Mouse (Mus musculus) frontal cortex, postnatal 36 days (tissue): ENCODE data around the gene Tctex1d2.

ENCODE experiments used
- DNase-seq, 2 experiments: peaks; one replicate each; pipeline ENCODE4 v3.0.0; 2022; ENCODE audit warnings: low spot score in 2 of 2

Gene Tctex1d2

DNA sequence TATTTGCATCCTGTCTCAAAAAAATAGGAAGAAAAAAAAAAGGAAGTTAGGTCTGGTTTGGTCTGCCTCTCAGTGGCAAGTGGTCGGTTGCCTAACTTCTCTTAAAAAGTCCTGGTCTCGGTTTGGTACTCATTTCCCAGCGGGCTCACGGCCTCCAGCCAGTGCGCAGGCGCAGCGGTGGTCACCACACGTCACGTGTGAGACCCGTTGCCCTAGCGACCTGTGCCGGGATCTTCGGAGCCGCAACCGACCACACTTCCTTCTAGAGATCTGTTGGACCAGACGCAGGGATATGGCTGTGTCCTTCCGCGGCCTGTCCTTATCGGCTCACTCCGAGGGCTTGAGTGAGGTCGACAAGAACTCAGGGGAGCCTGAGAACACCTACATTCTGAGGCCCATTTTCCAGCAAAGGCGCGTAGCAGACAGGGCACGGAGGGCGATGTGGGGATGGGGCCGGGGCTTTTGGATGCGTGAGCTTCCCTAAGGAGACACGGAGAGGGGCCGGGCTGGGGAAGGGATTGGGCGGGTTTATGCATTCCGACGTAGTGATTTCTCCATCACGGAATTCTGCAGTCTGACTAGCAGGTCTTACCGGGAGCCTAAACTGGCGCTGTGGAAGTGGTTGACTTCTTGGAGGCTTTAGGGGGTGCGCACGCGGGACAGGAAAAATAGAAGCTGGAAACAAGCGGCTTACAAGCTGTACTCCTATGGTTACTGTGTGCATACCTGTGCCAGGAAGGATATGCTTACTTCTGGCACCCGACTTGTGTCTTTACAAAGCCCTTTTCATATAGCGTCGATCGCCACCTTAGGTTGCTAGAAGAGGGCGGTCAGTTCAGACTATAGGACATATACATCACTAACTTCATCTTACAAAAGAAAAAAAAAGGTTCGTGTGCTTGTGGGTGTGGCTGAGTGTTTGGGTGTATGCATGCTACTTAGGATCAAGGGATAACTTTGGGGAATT lies at the start of gene Tctex1d2:
Tctex1d2 (plus strand) TSS at position 186 of the 967 bp plus-strand sequence.
- peak; percentile 93 to 94 for DNase-seq

DNA sequence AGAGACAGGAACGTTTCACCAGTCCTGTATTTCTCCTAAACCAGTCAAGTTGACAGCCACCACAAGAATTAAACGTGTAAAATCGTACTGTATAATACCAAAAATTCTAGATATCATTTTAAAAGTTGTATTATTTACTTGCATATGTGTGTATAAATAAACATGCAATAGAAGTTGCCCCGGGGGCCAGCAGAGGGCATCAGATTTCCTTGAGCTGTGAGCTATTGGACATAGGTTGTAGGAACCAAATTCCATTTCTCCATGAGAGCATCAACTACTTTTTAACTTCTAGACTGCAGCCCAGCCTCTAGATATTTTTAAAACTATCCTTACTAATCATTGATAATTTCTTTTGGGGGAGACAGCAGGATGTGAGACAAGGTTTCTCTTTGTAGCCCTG lies 48.2 kb upstream of the Tctex1d2 start:
- peak in 1 of 2 experiments; percentile 11 for DNase-seq

DNA sequence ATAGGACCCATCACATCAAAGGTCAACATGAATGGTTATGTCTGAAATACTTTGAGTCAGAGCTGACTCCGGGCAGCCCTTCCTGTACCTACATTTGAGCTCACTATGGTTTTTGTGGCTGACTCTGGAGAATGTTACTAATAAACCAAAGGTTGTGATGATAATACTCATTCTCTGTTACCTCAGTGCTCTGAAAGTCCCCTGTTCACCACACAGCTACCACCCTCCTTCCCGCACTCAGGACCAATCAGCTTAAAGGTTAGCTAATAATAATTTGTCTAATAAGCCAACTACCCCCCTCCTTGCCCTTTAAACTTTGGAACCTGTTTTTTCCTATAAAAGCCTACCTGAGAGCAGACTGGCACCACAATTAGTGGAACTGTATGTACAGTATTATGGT lies 39.9 kb upstream of the Tctex1d2 start:
- DNase-seq: no peak

DNA sequence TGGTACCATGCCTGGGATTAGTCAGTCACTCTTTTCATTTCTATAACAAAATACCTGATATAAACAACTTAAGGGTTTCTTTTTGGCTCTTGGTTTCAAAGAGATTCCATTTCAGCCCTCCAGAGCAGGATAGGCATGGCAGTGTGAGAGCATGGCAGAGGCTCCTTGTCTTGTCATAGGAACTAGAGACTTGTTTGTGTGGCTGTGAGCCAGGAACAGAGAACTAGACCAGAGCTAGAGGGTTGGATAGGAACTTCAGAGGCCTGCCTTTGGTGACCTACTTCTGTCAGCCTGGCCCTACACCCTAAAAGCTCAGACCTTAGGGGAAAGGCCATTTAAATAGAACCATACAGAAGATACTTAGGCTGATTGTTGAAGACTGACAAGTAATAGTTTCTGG lies 36.6 kb upstream of the Tctex1d2 start:
- DNase-seq: no peak

DNA sequence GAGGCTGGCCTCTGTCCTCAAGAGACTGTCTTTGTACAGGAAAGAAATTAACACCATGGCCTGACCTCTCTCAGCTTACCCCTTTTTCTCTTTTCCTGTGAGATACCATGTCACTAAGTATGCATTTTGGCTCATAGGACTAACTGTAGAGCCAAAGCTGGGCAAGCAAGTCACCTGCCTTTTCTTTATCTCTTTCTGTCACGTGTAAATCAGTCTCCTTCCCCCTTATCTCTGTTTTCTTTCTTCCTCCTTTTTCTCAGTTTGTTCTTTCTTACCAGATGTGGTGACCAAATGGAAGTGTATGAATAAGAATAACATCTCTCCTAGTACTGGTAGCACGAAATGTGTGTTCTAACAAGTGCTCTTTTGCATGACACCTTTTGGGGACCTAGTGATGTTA lies 34.6 kb upstream of the Tctex1d2 start:
- DNase-seq: no peak

DNA sequence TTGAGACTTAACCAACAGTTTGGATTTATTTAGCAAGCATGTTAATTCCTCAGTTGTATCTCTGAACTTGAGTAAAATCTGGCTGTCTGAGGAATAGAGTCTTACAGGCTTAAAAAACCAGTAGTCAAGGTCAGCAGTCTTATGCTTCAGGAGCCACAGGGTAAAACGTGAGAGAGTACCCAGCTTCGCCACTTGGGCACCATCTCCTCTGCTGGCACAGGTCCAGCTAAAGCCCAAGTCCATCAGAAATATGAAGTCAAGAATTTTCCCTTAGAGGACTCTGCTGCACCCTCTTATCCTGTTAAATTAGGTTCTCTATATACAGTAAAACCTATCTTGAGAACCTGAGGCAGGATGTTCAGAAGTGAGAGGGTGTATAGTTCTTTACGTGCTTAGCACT lies 32.7 kb upstream of the Tctex1d2 start:
- DNase-seq: no peak

DNA sequence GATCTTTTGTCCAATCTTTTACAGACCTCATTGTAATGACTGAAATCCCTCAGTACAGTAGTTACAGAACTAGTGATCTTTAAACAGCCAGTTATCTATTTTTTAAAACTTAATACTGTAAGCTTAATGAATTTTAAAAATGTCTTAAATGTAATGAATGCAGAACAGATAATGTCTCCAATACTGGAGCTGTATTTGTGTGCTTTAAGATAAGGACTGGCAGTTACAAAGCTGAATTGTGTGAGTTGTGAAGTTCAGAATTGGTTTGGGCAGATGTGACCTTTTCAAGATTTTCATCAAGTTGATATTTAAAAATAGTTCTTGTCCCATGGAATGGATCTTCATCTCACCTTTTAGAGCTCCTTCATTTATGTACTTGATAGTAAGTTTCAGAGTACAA lies 30.5 kb upstream of the Tctex1d2 start:
- DNase-seq: no peak

DNA sequence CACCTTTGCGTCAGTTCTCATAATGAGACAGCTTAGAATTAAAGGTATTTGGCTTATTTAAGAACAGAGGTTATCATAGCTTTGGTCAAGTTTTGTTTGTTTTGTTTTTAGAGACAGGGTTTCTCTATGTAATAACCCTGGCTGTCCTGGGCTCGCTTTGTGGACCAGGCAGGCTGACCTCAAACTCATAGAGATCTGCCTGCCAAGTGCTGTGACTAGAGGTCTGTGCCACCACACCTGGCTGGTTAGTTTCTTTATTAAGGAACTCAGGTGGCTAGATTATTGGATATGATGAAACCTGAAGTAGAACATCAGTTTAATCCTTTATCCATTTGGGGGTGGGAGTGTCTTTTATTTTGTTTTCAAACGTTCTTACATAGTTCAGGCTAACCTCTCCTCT lies 29.7 kb upstream of the Tctex1d2 start:
- no peak for DNase-seq

DNA sequence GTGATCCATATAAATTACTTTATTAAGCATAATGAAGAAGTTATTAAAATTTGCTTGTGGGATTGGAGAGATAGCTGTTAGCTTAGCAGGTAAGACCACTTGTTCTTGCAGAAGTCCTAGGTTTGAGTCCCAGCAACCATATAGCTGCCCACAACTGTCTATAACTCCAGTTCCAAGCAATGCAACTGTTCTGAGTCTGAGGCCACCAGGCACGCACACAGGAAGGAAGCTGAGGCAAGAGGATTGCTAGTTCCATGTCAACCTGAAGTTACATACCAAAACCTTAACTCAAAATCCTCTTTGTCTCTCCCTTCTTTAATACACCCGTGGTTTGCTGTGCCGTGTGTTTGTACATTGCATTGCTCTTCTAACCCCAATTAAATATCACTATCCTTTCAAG lies 28.6 kb upstream of the Tctex1d2 start:
- no peak for DNase-seq

DNA sequence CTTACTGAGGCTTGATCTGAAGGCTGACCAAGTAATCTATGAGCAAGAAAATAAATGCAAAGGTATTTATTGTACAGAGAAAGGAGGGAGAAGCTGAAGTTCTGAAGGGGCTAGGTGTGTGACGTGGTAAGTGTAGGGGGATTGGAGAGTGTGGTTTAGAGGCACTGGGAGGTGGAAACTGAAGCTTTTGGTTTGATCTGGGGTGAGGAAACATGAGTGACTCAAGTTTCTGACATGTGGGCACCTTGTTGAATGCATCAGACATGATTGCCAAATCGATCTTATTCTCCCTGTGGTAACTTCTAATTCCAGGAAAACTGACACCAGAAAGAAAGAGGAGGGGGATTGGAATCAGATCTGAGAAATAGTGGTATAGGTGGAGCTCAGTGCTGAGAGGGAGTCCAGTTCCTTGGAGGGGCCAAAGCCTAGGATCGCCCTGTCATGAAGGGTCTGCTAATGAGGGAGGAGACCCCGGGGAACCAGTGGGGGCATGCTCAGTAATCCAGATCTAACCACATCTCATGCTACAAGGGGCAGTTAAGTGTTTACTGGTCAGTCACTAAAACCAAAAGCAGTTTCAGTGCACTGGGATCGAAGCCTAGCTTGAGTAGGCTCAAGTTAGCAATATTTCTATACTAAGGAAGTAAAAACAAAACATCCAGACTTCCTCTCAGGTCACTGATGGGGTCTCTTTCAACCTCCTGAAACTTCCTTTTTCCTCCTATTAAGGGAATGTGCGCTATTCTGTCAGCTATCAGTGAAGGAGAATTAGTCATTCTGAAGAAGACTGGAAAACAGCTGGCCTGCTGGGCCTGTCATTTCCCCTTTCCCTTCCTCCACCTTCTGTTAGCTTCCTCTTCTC lies 23.6 kb upstream of the Tctex1d2 start:
- no peak for DNase-seq

DNA sequence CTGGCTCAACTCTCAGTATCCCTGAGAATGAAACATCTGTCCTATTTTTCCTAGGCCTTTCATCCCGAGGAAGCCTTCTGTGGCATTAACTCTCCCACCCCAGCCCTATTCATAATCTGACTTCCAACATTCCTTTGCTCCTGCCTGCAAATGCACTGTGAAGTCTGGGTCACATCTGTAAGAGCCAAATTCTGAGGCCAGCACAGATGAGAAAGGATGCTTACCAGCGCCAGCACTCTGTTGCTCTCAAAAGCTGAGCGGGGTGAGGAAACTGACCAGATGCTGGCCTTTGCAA lies 23.0 kb upstream of the Tctex1d2 start:
- DNase-seq: no peak

DNA sequence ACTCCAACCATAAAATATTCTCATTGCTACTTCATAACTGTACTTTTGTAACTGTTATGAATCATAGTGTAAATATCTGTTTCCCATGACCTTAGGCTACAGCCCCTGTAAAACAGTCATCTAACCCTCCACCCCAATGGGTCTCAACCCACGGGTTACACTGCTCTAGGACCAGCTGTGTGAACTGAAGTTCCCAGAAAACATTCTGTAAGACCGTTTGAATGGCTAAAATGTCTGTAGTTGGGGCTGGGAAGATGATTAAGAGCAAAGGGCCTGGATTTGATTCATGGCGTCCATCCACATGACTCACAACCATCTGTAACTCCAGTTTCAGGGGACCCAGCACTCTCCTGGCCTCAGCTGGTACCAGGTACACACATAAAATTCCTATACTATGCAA lies 21.3 kb upstream of the Tctex1d2 start:
- DNase-seq: no peak

DNA sequence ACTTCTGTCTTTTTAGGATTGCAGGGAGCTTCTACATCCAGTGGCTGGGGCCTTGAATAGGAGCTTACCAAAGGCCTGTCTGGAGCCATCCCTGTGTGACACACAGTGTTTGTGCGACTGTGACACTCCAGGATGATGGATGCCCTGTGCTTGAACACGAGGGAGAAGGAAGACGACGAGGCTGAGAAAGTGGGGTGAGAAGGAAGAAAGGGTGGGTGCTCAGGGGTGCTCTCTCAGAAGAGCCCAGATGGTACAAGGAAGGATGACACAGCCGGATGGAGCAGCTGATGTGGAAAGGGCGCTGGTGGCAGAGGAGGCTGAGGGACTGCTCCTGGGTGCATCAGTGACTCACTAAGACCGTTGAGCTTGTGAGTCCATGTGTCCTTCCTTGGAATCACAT lies 19.2 kb upstream of the Tctex1d2 start, which contains the start of gene Tm4sf19:
Tm4sf19 (plus strand) TSS at position 240 of the 400 bp plus-strand sequence.
- DNase-seq: no peak

DNA sequence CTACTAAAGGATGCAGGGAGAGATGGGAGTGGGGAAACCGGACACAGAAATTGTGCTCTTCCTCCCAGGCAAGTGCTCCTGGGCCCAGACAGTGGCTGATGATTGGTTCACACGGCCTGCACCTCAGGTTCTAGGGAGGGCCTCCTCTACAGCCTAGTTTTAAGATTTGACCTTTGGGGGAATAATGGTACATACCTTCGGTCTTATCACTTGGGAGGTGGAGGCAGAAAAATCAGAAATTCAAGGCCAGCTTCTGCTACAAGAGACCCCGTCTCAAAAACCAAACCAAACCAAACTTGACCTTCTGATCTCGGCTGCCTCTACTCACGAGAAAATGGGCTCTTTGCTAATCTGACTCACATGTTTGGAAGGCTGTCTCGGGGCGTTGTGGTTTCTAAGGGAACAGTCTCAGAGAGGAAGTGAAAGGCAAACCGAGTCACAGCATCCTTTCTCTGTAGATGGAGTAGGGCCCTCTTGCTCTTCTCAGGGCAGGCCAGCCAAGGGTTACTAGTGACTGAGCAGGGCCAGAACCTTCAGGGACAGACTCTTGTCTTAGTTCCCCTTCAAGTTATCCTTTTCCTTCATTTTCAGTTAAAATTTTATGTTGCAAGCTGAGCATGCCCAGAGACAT lies 18.1 kb upstream of the Tctex1d2 start:
- no peak for DNase-seq

DNA sequence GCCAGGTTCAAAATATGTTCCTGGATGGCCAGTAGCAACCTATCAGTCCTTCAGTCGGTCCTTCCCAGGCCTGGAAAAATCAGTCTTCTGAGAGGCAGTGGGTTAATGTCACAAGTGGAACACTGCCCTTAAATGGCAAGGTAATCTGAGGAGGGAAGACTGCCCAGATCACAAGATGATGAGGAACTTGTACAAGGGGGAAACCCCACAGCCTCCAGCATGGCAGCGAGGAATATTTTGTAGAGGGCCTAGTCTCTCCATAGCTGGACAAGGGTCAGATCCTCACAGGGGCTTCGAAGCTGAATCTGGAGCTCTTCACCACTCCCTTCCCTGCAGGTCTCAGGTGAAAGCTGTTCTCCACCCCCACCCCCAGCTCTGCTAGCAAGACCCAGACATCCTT lies 16.7 kb upstream of the Tctex1d2 start:
- no peak for DNase-seq

DNA sequence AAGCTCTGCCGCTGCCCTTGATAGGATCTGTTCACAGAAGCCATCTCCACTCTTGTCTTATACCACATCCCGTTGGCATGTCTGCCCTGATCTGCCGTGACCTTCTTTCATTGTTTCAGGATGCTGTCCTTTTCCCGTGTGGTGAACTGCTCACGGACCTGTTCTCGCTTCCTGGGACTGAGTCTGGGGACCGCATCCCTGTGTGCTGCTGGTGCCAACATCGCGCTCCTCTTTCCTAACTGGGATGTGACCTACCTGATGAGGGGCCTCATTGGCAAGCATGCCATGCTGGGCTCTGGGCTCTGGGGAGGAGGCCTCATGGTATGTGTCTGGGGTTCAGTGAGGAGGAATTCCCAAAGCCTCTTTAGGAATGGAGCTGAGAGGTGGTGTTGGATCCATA lies 13.8 kb upstream of the Tctex1d2 start:
- DNase-seq: no peak

DNA sequence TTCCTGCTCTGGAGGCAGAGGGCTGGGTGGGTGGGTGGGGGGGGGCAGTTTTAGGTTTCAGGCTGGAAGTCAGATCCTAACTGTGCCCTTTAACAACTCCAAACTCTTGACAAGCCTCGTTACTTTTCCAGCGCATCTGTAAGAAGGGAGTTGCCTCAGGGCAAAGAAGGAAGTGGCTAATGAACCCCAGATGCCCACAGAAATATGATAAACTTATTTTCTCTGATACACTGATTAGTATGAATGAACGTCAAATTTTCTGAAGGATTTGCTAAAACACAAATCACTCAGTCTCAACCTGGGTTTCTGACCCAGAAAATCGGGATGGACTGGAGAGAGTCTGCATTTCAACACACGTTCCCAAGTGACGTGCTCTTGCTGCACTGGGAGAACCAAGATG lies 12.8 kb upstream of the Tctex1d2 start:
- no peak for DNase-seq

DNA sequence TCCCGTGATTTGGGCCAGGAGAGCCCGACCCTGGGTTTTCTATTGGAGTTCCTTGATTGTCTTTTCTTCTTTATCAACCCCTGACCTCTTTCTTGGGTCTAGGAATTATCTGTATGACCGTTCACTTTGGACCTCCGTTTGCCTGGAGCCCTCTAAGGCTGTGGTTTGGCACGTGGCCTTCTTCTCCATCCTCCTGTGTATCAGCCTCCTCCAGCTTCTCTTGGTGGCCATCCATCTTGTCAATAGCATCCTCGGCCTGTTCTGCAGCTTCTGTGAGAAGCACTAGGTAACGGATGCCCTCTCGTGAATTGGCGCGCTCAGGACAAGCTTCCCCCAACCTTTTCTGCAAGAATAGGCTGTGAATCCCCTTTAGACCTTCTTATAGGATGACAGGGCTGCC lies 11.8 kb upstream of the Tctex1d2 start:
- DNase-seq: no peak

DNA sequence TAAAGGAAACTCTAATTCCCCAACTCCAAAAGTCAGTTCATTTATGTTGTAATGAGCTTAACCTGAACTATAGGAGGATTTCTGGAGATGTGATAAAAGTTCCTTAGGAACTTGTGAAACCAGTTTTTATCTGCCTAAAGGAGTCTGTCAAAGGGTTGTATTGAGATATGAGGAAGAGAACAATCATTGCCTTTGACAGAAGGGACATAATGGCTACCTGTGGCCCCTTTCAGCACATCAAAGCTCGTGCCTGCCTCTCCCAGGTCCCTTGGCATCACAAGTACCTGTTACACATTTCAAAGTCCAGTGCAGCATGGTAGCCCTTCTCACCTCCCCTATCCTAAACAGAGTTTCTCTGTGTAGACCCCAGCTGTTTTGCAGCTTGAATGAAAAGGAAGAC lies 2.0 kb upstream of the Tctex1d2 start:
- DNase-seq: no peak

DNA sequence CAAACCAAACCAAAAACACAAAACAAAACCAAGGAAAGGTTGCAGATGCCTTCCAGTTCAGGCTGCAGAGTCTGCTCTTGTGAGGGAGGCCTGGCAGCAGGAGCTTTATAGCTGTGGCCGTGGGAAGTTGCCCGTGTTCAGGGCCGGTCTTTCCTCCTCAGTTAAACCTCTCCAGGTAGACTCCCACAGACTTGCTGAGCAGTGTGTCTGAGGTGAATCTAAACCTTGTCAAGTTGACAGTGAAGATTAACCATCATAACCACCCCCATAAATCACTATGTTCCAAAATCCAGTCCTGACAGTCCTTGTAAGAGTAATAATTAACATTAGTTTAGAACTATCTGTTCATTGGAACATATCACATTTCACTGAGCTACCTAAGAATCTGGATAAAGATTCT lies 8.0 kb downstream of the Tctex1d2 start:
- DNase-seq: no peak

DNA sequence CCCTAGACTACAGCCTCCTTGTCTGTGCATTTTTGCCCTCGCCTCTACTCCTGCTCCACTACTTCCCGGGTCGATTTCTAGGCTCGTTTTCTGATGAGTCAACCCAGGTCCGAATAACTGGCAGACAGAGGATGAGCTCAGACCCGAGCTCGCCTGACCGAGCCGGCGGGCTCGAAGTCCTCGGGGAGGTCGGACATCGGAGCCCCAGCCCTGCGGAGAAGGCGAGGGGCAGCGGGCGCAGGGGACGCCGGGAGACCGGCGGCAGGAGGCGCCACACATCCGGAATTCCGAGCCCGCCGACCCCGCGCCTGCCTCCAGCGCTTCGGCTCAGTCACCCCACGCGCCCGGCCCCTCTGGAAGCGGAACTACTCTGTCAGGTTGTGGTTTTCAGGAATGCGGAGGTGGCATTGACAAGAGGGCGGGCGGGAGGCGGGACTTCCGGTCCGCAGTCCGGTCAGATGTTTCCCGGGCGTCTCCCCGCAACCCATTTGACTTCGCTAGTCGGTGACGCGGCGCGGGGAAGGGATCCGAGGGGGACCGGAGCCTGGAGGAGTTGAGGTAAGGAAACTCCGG lies 11.1 kb downstream of the Tctex1d2 start, which contains the start of gene Pcyt1a:
Pcyt1a (plus strand) TSS at position 448 of the 573 bp plus-strand sequence.
- peak; percentile 88 to 92 for DNase-seq

DNA sequence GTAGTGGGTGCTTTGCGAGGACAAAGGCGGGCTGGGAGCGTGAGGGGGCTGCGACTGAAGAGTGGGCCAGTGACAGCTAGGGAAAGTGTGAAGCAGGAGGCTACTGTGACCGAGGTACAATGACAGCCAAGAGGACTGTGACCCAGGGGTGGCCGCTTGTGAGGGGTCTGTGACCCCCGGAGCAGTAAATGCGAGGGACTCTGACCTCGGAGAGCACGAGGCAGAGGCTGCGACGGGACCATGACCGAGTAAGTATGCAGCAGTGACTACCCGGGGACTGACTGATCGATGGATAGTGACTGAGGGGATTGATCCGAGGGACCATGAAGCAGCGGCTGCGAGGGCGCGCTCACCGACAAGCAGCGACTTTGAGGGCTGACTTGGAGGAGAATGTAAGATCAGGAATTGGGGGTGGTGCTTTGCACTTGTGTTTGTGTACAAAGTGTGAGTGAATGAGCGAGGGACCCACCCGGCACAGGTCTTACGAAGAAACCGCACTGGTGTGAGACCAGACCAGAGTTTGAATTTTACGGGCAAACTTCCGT lies 11.6 kb downstream of the Tctex1d2 start:
- DNase-seq: no peak
